Mouse (Mus musculus): ENCODE data around the gene C330021F23Rik. TPM values are rescaled to one million over a fixed set of nuclear protein-coding genes. Genes with fewer than 3 reads are reported as not detected.

C330021F23Rik gene
- total RNA-seq, 2 experiments from 2014 or later: 0.43 to 0.51 TPM

DNA sequence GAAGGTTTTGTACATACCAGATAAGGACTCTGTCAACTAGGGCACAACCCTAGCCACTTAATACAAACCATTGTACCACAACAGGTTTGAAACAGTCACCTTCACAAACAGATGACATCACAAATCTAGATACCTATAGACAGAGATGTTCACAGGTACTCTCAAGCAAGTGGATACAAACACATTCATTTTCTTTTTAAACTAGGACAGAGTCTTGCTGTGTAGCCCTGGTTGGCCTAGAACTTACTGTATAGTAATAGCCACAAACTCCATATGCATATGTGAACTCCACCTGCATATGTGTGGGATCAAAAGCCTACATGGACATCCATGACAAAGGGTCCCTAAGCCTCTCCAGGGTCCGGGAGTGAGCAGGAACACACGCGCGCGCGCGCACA is 19.2 kb downstream of the C330021F23Rik start, which contains the start of gene Camsap3:
Gene Camsap3, plus strand, starts transcription at position 301 of the 398 bp plus-strand sequence.
- intact Hi-C loops (cut with DNase I): no loop called here
- no peak for DNase-seq

DNA sequence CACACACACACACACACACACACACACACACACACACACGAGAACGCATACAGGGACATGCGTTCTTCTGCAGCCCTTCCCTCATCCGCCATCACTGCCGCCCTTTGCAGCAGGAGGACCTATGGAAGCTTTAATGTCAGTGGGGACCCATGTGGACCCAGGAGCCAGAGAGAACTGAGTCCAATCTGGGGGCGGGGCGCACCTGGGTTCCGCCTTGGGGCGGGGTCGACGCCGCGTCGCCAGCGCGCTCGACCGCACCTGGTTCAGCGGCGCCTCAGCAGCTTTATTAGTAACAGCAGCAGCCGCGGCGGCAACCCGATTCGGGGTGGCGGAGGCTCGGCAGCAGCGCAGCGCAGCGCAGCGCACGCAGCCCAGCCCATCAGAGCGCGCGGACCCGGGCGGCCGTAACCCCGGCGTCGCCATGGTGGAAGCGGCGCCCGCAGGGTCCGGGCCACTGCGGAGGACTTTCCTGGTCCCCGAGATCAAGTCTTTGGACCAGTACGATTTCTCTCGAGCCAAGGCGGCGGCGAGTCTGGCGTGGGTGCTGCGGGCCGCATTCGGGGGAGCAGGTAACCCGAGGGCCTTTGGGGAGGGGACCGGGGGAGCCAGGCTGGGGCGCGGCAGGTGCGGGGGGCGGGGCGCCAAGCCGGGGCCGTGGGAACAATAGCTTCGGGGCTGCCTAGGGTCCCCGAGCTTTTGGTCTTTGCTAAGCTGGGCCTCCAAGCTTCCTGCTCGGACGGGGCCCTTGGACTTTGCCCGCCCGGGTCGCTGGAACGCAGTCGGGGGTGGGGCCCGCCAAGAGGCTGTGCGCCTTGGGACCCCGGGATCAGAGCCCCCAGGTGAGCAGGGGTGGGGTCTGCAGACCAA is 19.8 kb downstream of the C330021F23Rik start:
- intact Hi-C loops (cut with DNase I): no loop called here
- peak; percentile 19 to 34 for DNase-seq

DNA sequence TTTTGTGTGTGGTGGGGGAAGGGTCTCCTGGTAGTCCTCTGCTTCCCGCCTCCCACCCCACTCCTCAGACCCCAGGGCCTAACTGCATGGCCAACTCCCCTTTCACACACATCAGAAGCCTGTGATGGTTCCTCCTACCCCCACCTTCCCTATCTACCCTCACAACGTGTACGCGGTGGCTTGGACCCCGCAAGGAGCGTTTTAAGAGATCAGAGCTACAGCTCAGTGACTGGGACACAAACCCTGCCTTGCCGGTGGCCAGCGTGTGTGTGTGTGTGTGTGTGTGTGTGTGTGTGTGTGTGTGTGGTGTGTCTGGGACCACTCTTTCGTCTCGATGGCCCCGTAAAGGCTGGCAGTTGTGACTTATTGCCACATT is 20.5 kb downstream of the C330021F23Rik start:
- no peak for DNase-seq
- intact Hi-C loops (cut with DNase I): no loop called here

GRCm38 (mm10) chr8:3593470-3593869 is 25.7 kb downstream of the C330021F23Rik start:
- intact Hi-C loops (cut with DNase I): no loop called here
- no peak for DNase-seq

DNA sequence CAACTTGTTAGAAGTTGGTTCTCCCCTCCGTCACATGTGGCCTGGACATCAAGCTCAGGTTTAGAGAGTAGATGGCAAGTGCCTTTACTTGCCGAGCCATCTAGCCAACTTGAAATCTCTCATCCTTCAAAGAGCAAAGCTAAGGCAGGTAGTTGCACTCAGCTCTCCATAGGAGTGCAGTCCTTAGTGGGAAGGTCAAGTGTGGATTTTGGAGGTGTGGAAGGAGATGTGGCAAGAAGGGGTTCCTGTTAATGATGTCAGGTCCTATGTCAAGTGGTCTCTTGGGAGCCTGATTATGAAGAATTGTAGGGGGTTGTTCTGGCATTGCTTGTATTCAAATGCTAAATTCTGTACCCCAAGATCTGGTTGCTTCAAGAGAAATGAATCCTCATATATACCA is 26.7 kb downstream of the C330021F23Rik start:
- intact Hi-C loops (cut with DNase I): no loop called here
- no peak for DNase-seq

DNA sequence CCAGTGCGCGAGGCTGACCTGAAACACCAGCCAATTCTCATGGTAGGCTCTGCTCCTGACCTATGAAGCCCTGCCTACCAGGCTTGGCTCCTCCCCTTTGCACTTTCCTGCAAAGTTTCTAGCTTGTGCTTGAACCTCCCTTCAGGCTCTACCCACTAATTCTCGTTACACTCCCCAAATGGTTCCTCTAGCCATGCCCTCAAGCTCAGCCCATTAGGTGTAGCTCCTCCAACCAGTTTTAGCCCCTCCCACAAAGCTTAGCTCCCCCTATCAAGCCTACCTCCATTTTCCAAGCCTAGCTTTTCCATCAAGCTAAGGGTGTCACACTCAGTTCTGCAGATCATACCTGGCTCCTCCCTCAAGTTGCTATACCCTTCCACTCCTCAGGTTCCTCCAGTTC is 30.3 kb downstream of the C330021F23Rik start:
- intact Hi-C loops (cut with DNase I): no loop called here

GRCm38 (mm10) chr8:3599219-3599618 is 31.4 kb downstream of the C330021F23Rik start:
- no peak for DNase-seq
- intact Hi-C loops (cut with DNase I): no loop called here

More for the DNA sequence above, 30.3 kb downstream of the C330021F23Rik start:
- no peak for DNase-seq

DNA sequence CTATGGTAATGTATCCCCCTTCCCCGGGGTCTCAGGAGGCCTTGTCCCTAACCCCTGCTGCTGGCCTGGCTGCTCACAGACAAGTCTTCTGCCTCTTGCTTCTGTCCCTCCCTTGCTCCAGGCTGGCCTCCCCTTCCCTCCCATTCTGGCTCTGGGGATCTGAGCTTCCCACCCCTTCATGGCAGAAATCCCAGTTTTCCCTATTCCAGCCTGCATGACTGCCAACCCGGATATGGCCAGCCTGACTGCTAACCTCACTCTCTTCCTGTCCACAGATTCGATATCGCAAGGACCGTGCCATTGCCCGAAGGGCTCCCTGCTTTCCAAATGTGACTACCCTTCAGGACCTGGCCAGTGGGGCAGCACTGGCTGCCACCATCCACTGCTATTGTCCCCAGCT is 32.6 kb downstream of the C330021F23Rik start:
- peak; percentile 56 to 73 for DNase-seq
- intact Hi-C loops (cut with DNase I): no loop called here

DNA sequence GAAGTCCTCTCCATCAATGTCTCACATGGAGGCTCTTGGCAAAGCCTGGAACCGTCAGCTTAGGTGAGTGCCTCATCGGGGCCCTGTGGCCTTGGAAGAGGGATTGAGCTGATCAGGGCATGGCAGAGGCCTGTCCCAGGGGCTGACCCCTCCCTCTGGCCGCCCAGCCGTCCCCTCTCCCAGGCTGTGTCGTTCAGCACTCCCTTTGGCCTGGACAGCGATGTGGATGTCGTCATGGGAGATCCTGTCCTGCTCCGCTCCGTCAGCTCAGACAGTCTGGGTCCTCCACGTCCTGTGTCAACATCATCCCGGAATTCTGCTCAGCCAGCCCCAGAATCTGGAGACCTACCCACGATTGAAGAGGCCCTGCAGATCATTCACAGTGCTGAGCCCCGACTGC is 35.6 kb downstream of the C330021F23Rik start:
- intact Hi-C loops (cut with DNase I): no loop called here
- no peak for DNase-seq

GRCm38 (mm10) chr8:3606593-3606992 is 38.8 kb downstream of the C330021F23Rik start:
- no peak for DNase-seq
- intact Hi-C loops (cut with DNase I): no loop called here

GRCm38 (mm10) chr8:3607822-3608221 is 40.0 kb downstream of the C330021F23Rik start:
- intact Hi-C loops (cut with DNase I): no loop called here
- DNase-seq: no peak

- intact Hi-C loops (cut with DNase I): no loop called here
- DNase-seq: no peak
These were observed 41.4 kb downstream of the C330021F23Rik start for GRCm38 (mm10) chr8:3609046-3609815.

GRCm38 (mm10) chr8:3609816-3610150 is 42.0 kb downstream of the C330021F23Rik start:
- intact Hi-C loops (cut with DNase I): no loop called here
- DNase-seq: no peak

DNA sequence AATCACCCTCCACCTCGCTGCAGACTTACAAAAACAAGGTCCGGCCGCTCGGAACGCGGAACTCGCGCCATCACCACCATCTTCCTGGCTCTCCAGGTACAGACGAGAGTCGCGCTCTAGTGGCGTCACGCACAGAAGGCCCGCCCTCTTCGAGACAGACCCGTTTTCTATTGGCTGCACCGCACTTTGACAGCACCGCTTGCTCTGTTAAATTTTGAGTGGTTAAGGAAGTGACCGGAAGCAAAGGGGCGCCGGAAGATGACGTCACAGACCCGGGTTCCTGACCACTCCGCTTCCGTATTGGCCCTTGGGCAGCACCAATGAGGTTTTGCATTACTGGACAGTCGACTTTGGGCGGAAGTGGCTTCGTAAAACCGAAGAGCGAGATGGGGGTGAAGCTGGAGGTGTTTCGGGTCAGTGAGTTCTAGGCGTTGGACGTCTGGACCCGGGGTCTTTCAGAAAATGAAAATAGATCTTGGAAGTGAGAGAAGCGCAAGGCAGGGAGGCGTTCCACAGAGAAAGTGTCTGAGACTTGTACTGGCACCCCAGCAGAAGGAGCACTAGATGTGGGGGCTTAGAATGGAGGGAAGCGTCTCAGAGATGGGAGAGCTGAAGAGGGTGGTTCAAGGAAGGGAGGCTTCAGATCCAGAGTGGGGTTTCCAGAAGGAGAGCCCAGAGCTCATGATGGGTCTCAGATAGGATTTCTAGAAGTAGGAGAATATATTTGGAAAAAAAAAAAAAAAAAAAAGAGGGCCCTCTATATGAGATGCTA is 53.6 kb downstream of the C330021F23Rik start, which contains the start of the genes Xab2 and Pet100:
Gene Xab2, minus strand, starts transcription at position 118 of the 772 bp plus-strand sequence.
Gene Pet100, plus strand, starts transcription at position 350 of the 772 bp plus-strand sequence.
- DNase-seq: peak; percentile 97 to 99
- intact Hi-C loops (cut with DNase I): loop anchor here (5.0 to 10.0 kb wide), 2 partner anchors 56 to 157 kb away; partner anchors contain the start of genes Pex11g and Trappc5

DNA sequence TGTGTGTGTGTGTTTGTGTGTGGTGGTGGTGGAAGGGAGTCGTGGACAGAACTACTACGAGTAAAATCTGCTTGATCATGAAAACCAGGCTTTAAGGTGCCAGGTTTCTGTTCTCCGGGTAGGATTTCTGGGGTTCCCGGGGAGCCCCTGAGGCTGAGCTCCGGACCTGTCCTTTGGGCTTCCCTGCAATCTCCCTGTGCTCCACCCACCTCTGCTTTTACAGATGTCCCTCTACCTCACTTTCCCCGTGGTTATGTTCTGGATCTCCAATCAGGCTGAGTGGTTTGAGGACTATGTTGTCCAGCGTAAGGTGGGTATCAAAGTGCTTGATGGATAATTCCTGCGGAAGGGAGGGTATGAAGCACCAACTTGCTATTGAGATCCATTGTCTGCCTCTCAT is 54.3 kb downstream of the C330021F23Rik start:
- intact Hi-C loops (cut with DNase I): loop anchor here (5.0 to 10.0 kb wide), 2 partner anchors 55 to 157 kb away; partner anchors contain the start of genes Pex11g and Trappc5
- no peak for DNase-seq

DNA sequence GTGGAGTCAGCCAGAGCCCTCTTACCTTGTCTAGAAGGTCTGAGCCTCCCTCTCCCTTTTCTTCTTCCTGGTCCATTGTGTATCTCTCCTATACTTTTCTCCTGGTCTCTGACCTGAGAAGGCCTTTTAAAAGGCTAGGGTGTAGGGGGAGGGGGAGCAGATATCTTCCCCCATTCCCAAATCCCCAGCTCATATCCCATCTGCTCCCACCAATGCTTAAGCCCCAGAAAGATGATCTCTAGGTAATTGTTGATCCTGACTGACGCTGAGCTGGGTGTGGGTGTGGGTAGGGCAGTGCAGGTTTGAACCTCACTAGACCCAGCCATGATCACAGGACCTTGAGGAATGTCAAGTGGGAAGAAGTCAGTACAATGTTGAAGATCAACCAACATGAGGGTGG is 57.7 kb downstream of the C330021F23Rik start, which contains the start of gene Pcp2:
Gene Pcp2, minus strand, starts transcription at position 101 of the 400 bp plus-strand sequence.
- intact Hi-C loops (cut with DNase I): loop anchor here (10.0 kb wide), 1 partner anchor 161 kb away; the partner anchor contains the start of gene Pex11g
- no peak for DNase-seq

DNA sequence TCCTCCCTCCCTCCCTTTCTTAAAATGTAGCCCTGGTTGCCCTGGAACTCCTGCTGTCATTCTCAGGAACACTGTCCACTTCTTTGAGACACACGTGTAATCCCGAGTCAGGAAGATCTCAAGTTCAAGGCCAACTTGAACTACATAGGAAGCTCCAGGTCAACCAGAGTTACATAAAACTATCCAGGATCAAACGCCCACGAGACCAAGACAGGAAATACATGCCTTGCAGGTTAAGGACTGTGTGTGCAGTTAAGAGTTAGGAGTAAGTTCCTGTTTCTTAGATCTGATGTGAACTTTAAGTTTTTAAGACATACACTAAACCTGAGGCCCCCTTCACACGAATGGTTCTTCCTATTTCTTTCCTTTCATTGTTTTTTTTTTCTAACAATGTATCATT is 59.2 kb downstream of the C330021F23Rik start:
- no peak for DNase-seq
- intact Hi-C loops (cut with DNase I): loop anchor here (10.0 kb wide), 1 partner anchor 162 kb away; the partner anchor contains the start of gene Pex11g

- DNase-seq: peak in 1 of 2 experiments; percentile 30
- intact Hi-C loops (cut with DNase I): loop anchor here (10.0 kb wide), 1 partner anchor 163 kb away; the partner anchor contains the start of gene Pex11g
These were observed 60.2 kb downstream of the C330021F23Rik start for GRCm38 (mm10) chr8:3628014-3628413.

- intact Hi-C loops (cut with DNase I): no loop called here
- peak; percentile 45 to 58 for DNase-seq
These were observed 63.1 kb downstream of the C330021F23Rik start, which contains the start of gene Stxbp2 for GRCm38 (mm10) chr8:3630647-3631477. Gene Stxbp2, plus strand, starts transcription at chr8:3630955.
